Mouse (Mus musculus): ENCODE measurements around the gene AC124108.1. TPM values are rescaled to one million over a fixed set of nuclear protein-coding genes. Genes with fewer than 3 reads are reported as not detected.
"Not testable (repeated sequence)": the region's sequence is repeated elsewhere in the genome, so short reads cannot be mapped to it uniquely, and the experiment has no call there.

AC124108.1 gene
- 1 to 10 TPM; 4.6 to 5.7 (median 4.7) TPM for total RNA-seq (2022)

GRCm38 (mm10) chr1:132191093-132191785, at the start of gene AC124108.1, which contains the start of gene Lemd1:
Gene AC124108.1, plus strand, starts transcription at chr1:132191457.
Gene Lemd1, plus strand, starts transcription at chr1:132191431.
- DNase-seq (ENCODE audit: low spot score in 2 of 2), result no peak

GRCm38 (mm10) chr1:132141753-132142152, 49.5 kb upstream of the AC124108.1 start:
- DNase-seq (ENCODE audit: low spot score in 2 of 2), result no peak

- no peak for DNase-seq (ENCODE audit: low spot score in 2 of 2)
These were observed 48.2 kb upstream of the AC124108.1 start for GRCm38 (mm10) chr1:132143079-132143478.

- DNase-seq (ENCODE audit: low spot score in 2 of 2), result peak in 1 of 2 experiments; percentile 73
These were observed 47.5 kb upstream of the AC124108.1 start for GRCm38 (mm10) chr1:132143730-132144129.

GRCm38 (mm10) chr1:132144223-132144622, 47.0 kb upstream of the AC124108.1 start:
- DNase-seq (ENCODE audit: low spot score in 2 of 2), result peak in 1 of 2 experiments; percentile 82

GRCm38 (mm10) chr1:132144837-132145236, 46.4 kb upstream of the AC124108.1 start:
- no peak for DNase-seq (ENCODE audit: low spot score in 2 of 2)

GRCm38 (mm10) chr1:132145973-132146685, 45.1 kb upstream of the AC124108.1 start:
- no peak for DNase-seq (ENCODE audit: low spot score in 2 of 2)

GRCm38 (mm10) chr1:132149410-132149809, 41.8 kb upstream of the AC124108.1 start:
- no peak for DNase-seq (ENCODE audit: low spot score in 2 of 2)

- DNase-seq (ENCODE audit: low spot score in 2 of 2), result no peak
These were observed 41.1 kb upstream of the AC124108.1 start for GRCm38 (mm10) chr1:132150171-132150570.

- DNase-seq (ENCODE audit: low spot score in 2 of 2), result no peak
These were observed 40.2 kb upstream of the AC124108.1 start for GRCm38 (mm10) chr1:132150817-132151601.

GRCm38 (mm10) chr1:132151908-132152307, 39.3 kb upstream of the AC124108.1 start:
- DNase-seq (ENCODE audit: low spot score in 2 of 2), result no peak

GRCm38 (mm10) chr1:132153086-132153690, 38.1 kb upstream of the AC124108.1 start:
- DNase-seq (ENCODE audit: low spot score in 2 of 2), result no peak

GRCm38 (mm10) chr1:132153691-132154090, 37.6 kb upstream of the AC124108.1 start:
- DNase-seq (ENCODE audit: low spot score in 2 of 2), result no peak

GRCm38 (mm10) chr1:132155737-132156136, 35.5 kb upstream of the AC124108.1 start:
- DNase-seq (ENCODE audit: low spot score in 2 of 2), result peak in 1 of 2 experiments; percentile 52

- peak; percentile 73 to 87 for DNase-seq (ENCODE audit: low spot score in 2 of 2)
These were observed 34.1 kb upstream of the AC124108.1 start for GRCm38 (mm10) chr1:132157016-132157781.

- no peak for DNase-seq (ENCODE audit: low spot score in 2 of 2)
These were observed 33.4 kb upstream of the AC124108.1 start for GRCm38 (mm10) chr1:132157808-132158207.

GRCm38 (mm10) chr1:132158741-132159140, 32.5 kb upstream of the AC124108.1 start:
- no peak for DNase-seq (ENCODE audit: low spot score in 2 of 2)

- DNase-seq (ENCODE audit: low spot score in 2 of 2), result no peak
These were observed 31.6 kb upstream of the AC124108.1 start for GRCm38 (mm10) chr1:132159681-132160080.

- DNase-seq (ENCODE audit: low spot score in 2 of 2), result no peak
These were observed 29.9 kb upstream of the AC124108.1 start for GRCm38 (mm10) chr1:132161211-132161880.

GRCm38 (mm10) chr1:132162618-132163017, 28.6 kb upstream of the AC124108.1 start:
- DNase-seq (ENCODE audit: low spot score in 2 of 2), result not testable (repeated sequence)
